Mouse (Mus musculus) heart, postnatal 0 days (tissue): Measurements from ENCODE around the gene Ak8. TPM values are rescaled to one million over a fixed set of nuclear protein-coding genes. Genes with fewer than 3 reads are reported as not detected.

Experiments
- ATAC-seq: fragments of 200-750 bp; cut with Nextera tagmentation; 2 replicates; pipeline ENCODE4 v1.8.0; 2017; ENCODE audit warnings: low read depth, moderate number of reproducible peaks, moderate library complexity; ENCODE audit not compliant: insufficient read depth
- DNase-seq: peaks from one replicate; pipeline ENCODE4 v3.0.0-alpha.2; 2016; ENCODE audit warnings: low spot score
- H3K27ac ChIP-seq: fragments of 300-500 bp; sonication (generic); 2 replicates; pipeline ENCODE4 v1.5.1; 2014; ENCODE audit warnings: low read depth, mild to moderate bottlenecking
- H3K27me3 ChIP-seq: fragments of 300-500 bp; sonication (generic); 2 replicates; pipeline ENCODE4 v1.6.1; 2014; ENCODE audit warnings: low read length, mixed read lengths; ENCODE audit not compliant: control insufficient read depth, insufficient read depth
- H3K36me3 ChIP-seq: fragments of 300-500 bp; sonication (generic); replicated peaks from 2 replicates; pipeline ENCODE4 v1.6.1; 2014; ENCODE audit warnings: low read length, mixed read lengths; ENCODE audit not compliant: control insufficient read depth, insufficient read depth
- H3K4me1 ChIP-seq: fragments of 300-500 bp; sonication (generic); 2 replicates; pipeline ENCODE4 v1.6.1; 2014; ENCODE audit warnings: antibody characterized with exemption; ENCODE audit not compliant: control insufficient read depth, insufficient read depth
- H3K4me2 ChIP-seq: fragments of 300-500 bp; sonication (generic); 2 replicates; pipeline ENCODE4 v1.6.1; 2014; ENCODE audit warnings: low read depth, mild to moderate bottlenecking, low read length, moderate library complexity
- H3K4me3 ChIP-seq: fragments of 300-500 bp; sonication (generic); 2 replicates; pipeline ENCODE4 v1.5.1; 2014; ENCODE audit warnings: low read depth, low read length
- H3K9ac ChIP-seq: fragments of 300-500 bp; sonication (generic); replicated peaks from 2 replicates; pipeline ENCODE4 v1.6.1; 2014; ENCODE audit warnings: low read depth, low read length, mixed read lengths
- H3K9me3 ChIP-seq: fragments of 300-500 bp; sonication (generic); replicated peaks from 2 replicates; pipeline ENCODE4 v1.6.1; 2016; ENCODE audit warnings: low read length; ENCODE audit not compliant: control insufficient read depth
- CTCF ChIP-seq: IDR thresholded peaks from 2 replicates; pipeline ENCODE4 v1.5.1; 2016; ENCODE audit warnings: antibody characterized with exemption, control low read depth, low read depth
- EP300 ChIP-seq: IDR thresholded peaks from 2 replicates; pipeline ENCODE4 v1.6.1; 2016; ENCODE audit warnings: antibody characterized with exemption, low read depth
- WGBS: fragments of 180-500 bp; shearing (Covaris S2); extraction: QIAGEN DNeasy Blood & Tissue Kit; methylation state at CpG from one replicate; pipeline ENCODE4 v1.1.7; 2014; 5-methylcytosine and 5-hydroxymethylcytosine counted together
- microRNA-seq: library from miRNA; unstranded; fragments of <30 nt; microRNA quantifications from one replicate; pipeline ENCODE4, GENCODE M21; 2016
- polyA plus RNA-seq: library from polyadenylated mRNA; unstranded; fragments of >200 nt; fragmentation: Nextera tagmentation; extraction: Ambion mirVana; gene quantifications from 2 replicates; pipeline ENCODE4 v1.2.1, GENCODE M21; 2015
- total RNA-seq: library from RNA; depleted of rRNA; stranded (reverse); fragments of >200 nt; gene quantifications from 2 replicates; pipeline ENCODE4 v1.2.3, GENCODE M21; 2014; ENCODE audit warnings: low replicate concordance; rRNA removed

Gene Ak8
- total and polyA plus RNA-seq, 2 experiments from 2014 or later, result 0.37 TPM; not detected in 1

DNA sequence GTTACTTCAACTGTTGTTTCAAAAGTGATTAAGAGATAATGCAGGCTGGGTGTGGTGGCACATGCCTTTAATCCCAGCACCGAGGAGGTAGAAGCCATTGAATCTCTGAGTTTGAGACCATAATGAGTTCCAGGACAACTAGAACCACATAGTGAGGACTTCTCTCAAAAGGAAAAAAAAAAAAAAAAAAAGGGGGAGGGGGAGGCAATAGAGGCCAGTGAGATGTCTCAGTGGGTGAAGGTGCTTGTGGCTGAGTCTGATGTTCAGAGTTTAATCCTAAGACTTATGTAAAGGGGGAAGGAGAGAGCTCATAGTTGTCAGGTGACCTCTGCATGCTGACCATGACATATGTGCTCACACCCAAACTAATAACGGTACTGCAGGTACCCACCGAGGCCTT is 142.1 kb downstream of the Ak8 start:
- Histone ChIP-seq H3K27ac (no peak overlapping the region), H3K9ac (no peak overlapping the region), H3K9me3 (no peaks in the 10 kb centered on the region), H3K4me2 (no peak overlapping the region), H3K4me1 (peaks cover 27% of the 10 kb centered on the region), H3K36me3 (peaks cover 23% of the 10 kb centered on the region), H3K4me3 (no peak overlapping the region), H3K27me3 (no peaks in the 10 kb centered on the region)
- no peak for ATAC-seq
- WGBS, result 79% methylated on average over 3 of the region's 3 CpGs
- TF ChIP-seq CTCF, result no peak
- TF ChIP-seq EP300, result no peak
- DNase-seq, result no peak

DNA sequence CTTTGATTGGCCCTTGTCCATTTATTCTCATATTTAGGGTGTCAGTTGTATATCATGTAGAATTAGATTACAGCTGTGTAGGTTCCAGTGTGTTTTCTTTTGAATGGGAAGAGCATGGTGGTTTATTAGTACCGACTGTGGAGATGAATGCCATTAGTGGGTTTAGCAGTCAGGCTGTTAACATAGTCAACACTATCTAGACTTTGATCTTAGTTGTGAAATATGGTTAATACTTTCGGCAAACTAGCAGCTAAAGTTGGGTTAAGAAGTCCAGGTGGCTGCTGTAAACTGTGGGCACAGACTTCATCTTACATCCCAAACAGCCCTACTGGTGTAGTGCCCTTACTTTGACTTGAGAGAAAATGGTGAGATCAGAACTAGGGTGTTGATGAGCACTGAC is 148.9 kb downstream of the Ak8 start:
- TF ChIP-seq CTCF, result no peak
- no peak for TF ChIP-seq EP300
- WGBS, result 83% methylated on average over 2 of the region's 2 CpGs
- Histone ChIP-seq H3K36me3 (peaks cover 60% of the 10 kb centered on the region), H3K9ac (no peak overlapping the region), H3K9me3 (no peaks in the 10 kb centered on the region), H3K27ac (no peak overlapping the region), H3K4me2 (no peak overlapping the region), H3K27me3 (no peaks in the 10 kb centered on the region), H3K4me3 (no peak overlapping the region), H3K4me1 (no peaks in the 10 kb centered on the region)
- ATAC-seq, result no peak
- DNase-seq, result no peak

DNA sequence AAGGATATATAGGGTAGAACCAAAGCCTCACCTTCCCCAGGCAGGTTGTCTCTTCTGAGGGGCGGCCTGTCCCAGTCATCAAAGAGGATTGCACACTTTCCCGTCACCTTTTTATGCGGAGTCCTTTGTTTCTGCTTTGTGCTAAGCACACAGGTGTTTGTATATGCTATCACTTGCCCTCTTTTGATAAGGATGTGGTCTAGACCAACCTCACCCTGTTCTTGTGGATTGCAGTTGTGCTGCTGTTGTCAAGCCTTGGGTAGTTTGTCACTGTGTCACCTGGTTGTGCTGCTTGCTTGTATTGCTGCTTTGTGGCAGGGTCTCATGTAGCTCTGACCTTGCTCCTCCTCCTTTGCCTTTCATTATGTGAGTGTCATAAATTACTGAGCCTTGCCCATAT is 152.6 kb downstream of the Ak8 start:
- no peak for ATAC-seq
- TF ChIP-seq CTCF (no peak), EP300 (no peak)
- Histone ChIP-seq H3K4me1 (no peaks in the 10 kb centered on the region), H3K9me3 (no peaks in the 10 kb centered on the region), H3K4me3 (no peak overlapping the region), H3K27ac (no peak overlapping the region), H3K9ac (no peak overlapping the region), H3K27me3 (no peaks in the 10 kb centered on the region), H3K4me2 (no peak overlapping the region), H3K36me3 (peaks cover 57% of the 10 kb centered on the region)
- 94% methylated on average over 3 of the region's 3 CpGs for WGBS
- no peak for DNase-seq

DNA sequence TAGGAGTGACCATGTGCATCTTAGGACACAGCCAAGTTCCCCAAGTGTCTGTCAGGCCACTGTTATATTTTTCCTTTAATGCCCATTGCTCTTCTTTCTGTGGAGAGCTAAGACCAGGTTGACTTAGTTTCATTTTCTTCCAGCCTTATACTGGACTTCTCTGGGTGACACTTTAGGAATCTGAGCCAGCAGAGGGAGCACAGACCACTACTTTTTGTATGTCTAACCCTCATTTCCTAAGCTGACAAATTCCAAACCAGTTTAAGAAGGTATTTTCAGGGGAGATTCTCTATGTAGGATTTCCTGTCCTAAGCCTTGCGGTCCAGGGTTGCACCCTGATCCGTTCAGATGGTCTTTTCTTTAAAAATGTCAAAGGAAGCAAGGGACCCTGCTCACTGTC is 155.8 kb downstream of the Ak8 start:
- Histone ChIP-seq H3K4me3 (no peak overlapping the region), H3K27me3 (no peaks in the 10 kb centered on the region), H3K9me3 (no peaks in the 10 kb centered on the region), H3K9ac (no peak overlapping the region), H3K4me1 (no peaks in the 10 kb centered on the region), H3K27ac (no peak overlapping the region), H3K4me2 (no peak overlapping the region), H3K36me3 (peaks cover 59% of the 10 kb centered on the region)
- WGBS, result 86% methylated on average over 2 of the region's 2 CpGs
- ATAC-seq (no peak), DNase-seq (no peak)
- no peak for TF ChIP-seq CTCF
- TF ChIP-seq EP300, result no peak

DNA sequence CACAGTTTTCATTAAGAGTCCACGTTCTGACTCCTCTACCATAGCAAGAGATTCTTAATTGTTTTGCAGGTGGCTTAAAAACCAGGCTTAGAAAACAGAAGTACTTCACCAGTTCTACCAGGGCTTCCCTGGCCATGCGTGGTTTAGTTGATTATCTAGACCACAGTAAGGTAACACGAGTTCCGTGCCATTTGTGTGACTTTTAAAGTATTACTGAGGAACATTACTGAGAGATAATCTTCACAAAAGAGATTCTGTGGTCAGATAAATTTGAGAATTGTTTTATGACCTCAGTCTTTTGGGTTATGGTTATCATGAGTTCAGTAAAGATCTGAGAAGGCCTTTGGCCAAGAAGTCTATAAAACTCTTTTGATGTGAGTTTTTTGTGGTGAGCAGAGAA is 159.3 kb downstream of the Ak8 start:
- H3K36me3 ChIP-seq, result peaks cover 88% of the 10 kb centered on the region
- H3K4me3 ChIP-seq, result no peak overlapping the region
- H3K9me3 ChIP-seq, result no peaks in the 10 kb centered on the region
- H3K9ac ChIP-seq, result no peak overlapping the region
- WGBS, result 90% methylated on average over 4 of the region's 4 CpGs
- TF ChIP-seq CTCF (no peak), EP300 (no peak)
- no peak overlapping the region for H3K27ac ChIP-seq
- ATAC-seq, result no peak
- H3K4me2 ChIP-seq, result no peak overlapping the region
- H3K27me3 ChIP-seq, result no peaks in the 10 kb centered on the region
- no peak for DNase-seq
- H3K4me1 ChIP-seq, result no peaks in the 10 kb centered on the region

DNA sequence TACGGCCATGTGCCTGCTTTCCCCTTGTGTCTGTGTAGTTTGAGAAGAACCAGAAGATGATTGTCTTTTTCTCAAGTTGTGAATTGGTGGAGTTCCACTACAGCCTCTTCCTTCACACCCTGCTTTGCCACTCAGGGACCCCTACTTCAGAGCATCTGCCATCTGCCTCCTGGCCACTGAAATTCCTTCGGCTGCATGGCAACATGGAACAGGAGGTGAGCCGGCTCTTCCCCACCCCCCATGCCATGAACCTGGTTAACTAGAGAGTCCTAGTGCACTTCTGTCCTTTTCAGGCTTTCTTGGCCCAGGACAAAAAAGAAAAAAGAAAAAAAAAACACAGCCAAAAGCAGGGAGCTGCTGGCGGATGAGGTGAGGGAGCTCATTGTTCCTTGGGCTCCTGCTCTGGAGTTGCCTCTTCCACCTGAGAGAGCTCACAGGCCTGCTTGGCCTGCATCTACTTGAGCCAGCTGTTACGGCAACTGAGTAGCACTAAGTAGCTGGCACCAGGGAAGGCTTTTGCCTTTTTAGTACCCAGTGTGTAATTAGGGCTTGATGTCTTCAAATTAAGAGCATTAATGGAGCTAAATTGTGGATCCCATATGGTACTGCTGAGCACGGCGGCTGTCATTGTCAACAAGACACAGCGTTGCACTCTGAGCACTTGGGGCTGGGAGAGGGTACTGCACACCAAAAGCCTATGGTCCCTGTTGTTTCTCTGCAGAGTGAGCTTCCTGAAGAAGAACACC is 160.9 kb downstream of the Ak8 start:
- H3K27ac ChIP-seq, result no peak overlapping the region
- 92% methylated on average over 8 of the region's 8 CpGs for WGBS
- peaks cover 89% of the 10 kb centered on the region for H3K36me3 ChIP-seq

More for the DNA sequence above, 160.9 kb downstream of the Ak8 start:
- TF ChIP-seq EP300, result no peak
- no peak for TF ChIP-seq CTCF
- no peak for DNase-seq
- H3K9me3 ChIP-seq, result no peaks in the 10 kb centered on the region
- no peaks in the 10 kb centered on the region for H3K4me1 ChIP-seq
- ATAC-seq, result no peak
- no peak overlapping the region for H3K9ac ChIP-seq
- H3K27me3 ChIP-seq, result no peaks in the 10 kb centered on the region
- H3K4me3 ChIP-seq, result no peak overlapping the region
- no peak overlapping the region for H3K4me2 ChIP-seq

Small RNA genes within 50 kb of the gene (microRNA-seq; reads per million reads assigned to microRNA genes)
- not detected for gene Mir3088

Other genes starting within 250 kb of the Ak8 start
- not detected in 2 replicates for gene 1700007K13Rik, start 233.8 kb upstream of the Ak8 start, total RNA-seq
- gene 1700007K13Rik, start 233.8 kb upstream of the Ak8 start, polyA plus RNA-seq, result 0.15 and 0.65 TPM in 2 replicates
- gene Mrps2, start 232.1 kb upstream of the Ak8 start, total RNA-seq, result 29.8 and 37.1 TPM in 2 replicates
- gene Mrps2, start 232.1 kb upstream of the Ak8 start, polyA plus RNA-seq, result 40.9 and 45.0 TPM in 2 replicates
- 0.15 and 0.42 TPM in 2 replicates for gene Gbgt1, start 203.3 kb upstream of the Ak8 start, total RNA-seq
- 0.11 TPM in 1 of 2 replicates, not detected in the other for gene Gbgt1, start 203.3 kb upstream of the Ak8 start, polyA plus RNA-seq
- gene Gm10134, start 194.1 kb upstream of the Ak8 start, total RNA-seq, result not detected in 2 replicates
- 0.49 TPM in 1 of 2 replicates, not detected in the other for gene Gm10134, start 194.1 kb upstream of the Ak8 start, polyA plus RNA-seq
- gene Ralgds, start 187.0 kb upstream of the Ak8 start, total RNA-seq, result 34.9 and 35.7 TPM in 2 replicates
- gene Ralgds, start 187.0 kb upstream of the Ak8 start, polyA plus RNA-seq, result 12.2 and 13.1 TPM in 2 replicates
- gene Cel, start 136.8 kb upstream of the Ak8 start, total RNA-seq, result not detected in 2 replicates
- gene Cel, start 136.8 kb upstream of the Ak8 start, polyA plus RNA-seq, result not detected in 2 replicates
- 14.0 and 14.3 TPM in 2 replicates for gene Gtf3c5, start 116.4 kb upstream of the Ak8 start, total RNA-seq
- gene Gtf3c5, start 116.4 kb upstream of the Ak8 start, polyA plus RNA-seq, result 12.4 and 12.7 TPM in 2 replicates
- gene Gfi1b, start 78.2 kb upstream of the Ak8 start, total RNA-seq, result not detected in 2 replicates
- 0.23 TPM in 1 of 2 replicates, not detected in the other for gene Gfi1b, start 78.2 kb upstream of the Ak8 start, polyA plus RNA-seq
- 12.8 and 14.6 TPM in 2 replicates for gene Tsc1, start 58.9 kb upstream of the Ak8 start, total RNA-seq
- 7.2 and 7.7 TPM in 2 replicates for gene Tsc1, start 58.9 kb upstream of the Ak8 start, polyA plus RNA-seq
- not detected in 2 replicates for gene Spaca9, start 437 bp upstream of the Ak8 start, total RNA-seq
- gene Spaca9, start 437 bp upstream of the Ak8 start, polyA plus RNA-seq, result 0.66 and 1.2 TPM in 2 replicates
- 26.4 and 72.5 TPM in 2 replicates for gene Gtf3c4, start 140.2 kb downstream of the Ak8 start, total RNA-seq
- 3.6 and 4.0 TPM in 2 replicates for gene Gtf3c4, start 140.2 kb downstream of the Ak8 start, polyA plus RNA-seq
- 2.1 and 9.3 TPM in 2 replicates for gene Ddx31, start 140.2 kb downstream of the Ak8 start, total RNA-seq
- 4.1 TPM in 2 replicates for gene Ddx31, start 140.2 kb downstream of the Ak8 start, polyA plus RNA-seq
- gene Barhl1, start 216.5 kb downstream of the Ak8 start, total RNA-seq, result not detected in 2 replicates
- not detected in 2 replicates for gene Barhl1, start 216.5 kb downstream of the Ak8 start, polyA plus RNA-seq